In genomic region chr10:91208899-91209667, GRCm38 (mm10) we compare ENCODE assay signal across 15 mouse cellular contexts. TPM values are rescaled to one million over a fixed set of nuclear protein-coding genes. Genes with fewer than 3 reads are reported as not detected.
DNase-seq lines count a peak whose midpoint lies in the region; ATAC-seq and TF ChIP-seq lines count a peak whose summit lies in the region.
"Had no signal": no experiment of that assay in that cellular context is flagged by ENCODE, and none has a peak within 500 bp of the region (broad histone marks: within the 10 kb centered on the region; RNA-seq: fewer than 3 reads in every experiment).

No protein-coding gene starts in this region.

- ATAC-seq in limb, embryonic 11.5 days (ENCODE audit: insufficient number of reproducible peaks, low FRiP score, low TSS enrichment, low read depth) = peak; percentile 65; the same call in 1 of the 2 replicates
- ATAC-seq in limb, embryonic 14.5 days (ENCODE audit: low FRiP score, low read depth) = peak; percentile 83; the same call in 1 of the 2 replicates
- ATAC-seq in CD4-positive, CD25-positive, alpha-beta regulatory T cell, adult 4 months = no peak
- ATAC-seq: intestine, embryonic 15.5 days had no signal

- no peaks in the 10 kb centered on the region; the same call in 1 of the 2 replicates for H3K4me1 ChIP-seq in limb, embryonic 11.5 days (ENCODE audit: control insufficient read depth, insufficient read depth, low read length)
- H3K4me1 ChIP-seq in limb, embryonic 10.5 days = peaks cover 10% of the 10 kb centered on the region
- H3K4me1 ChIP-seq in CH12.LX (ENCODE audit: control insufficient read depth in 1 of 2, insufficient read depth in 2 of 2) = peaks cover 8 to 14% of the 10 kb centered on the region in 2 experiments
- peaks cover 9% of the 10 kb centered on the region for H3K4me1 ChIP-seq in bone marrow macrophage, adult 2 months (ENCODE audit: control insufficient read depth, insufficient read depth, low read length)
- peaks cover 25% of the 10 kb centered on the region for H3K4me1 ChIP-seq in limb, embryonic 14.5 days (ENCODE audit: control insufficient read depth, insufficient read depth, low read length)
- H3K4me1 ChIP-seq: neural tube, embryonic 12.5 days had no signal

- TF ChIP-seq RAD21 in CH12.LX (IDR thresholded peaks at IDR 0.05; ENCODE audit: low read depth, low read length) = no peak

- H3K36me3 ChIP-seq in limb, embryonic 11.5 days (ENCODE audit: control insufficient read depth, insufficient read depth, low read length) = no peaks in the 10 kb centered on the region
- no peaks in the 10 kb centered on the region for H3K36me3 ChIP-seq in limb, embryonic 10.5 days
- no peaks in the 10 kb centered on the region for H3K36me3 ChIP-seq in CH12.LX (replicated peaks in 1 of 2; ENCODE audit: control insufficient read depth in 1 of 2, insufficient read depth in 1 of 2, low read length in 1 of 2)
- no peaks in the 10 kb centered on the region for H3K36me3 ChIP-seq in limb, embryonic 14.5 days (ENCODE audit: control insufficient read depth, insufficient read depth, low read length)
- H3K36me3 ChIP-seq: heart, embryonic 12.5 days; hindbrain, embryonic 13.5 days; intestine, embryonic 15.5 days; neural tube, embryonic 12.5 days had no signal

- DNase-seq in limb, embryonic 11.5 days (ENCODE audit: low spot score) = no peak
- no peak for DNase-seq in limb, embryonic 10.5 days (ENCODE audit: low spot score)
- DNase-seq in CH12.LX (ENCODE audit: extremely low read depth) = no peak
- DNase-seq in limb, embryonic 14.5 days (ENCODE audit: low spot score) = peak; percentile 71
- DNase-seq in kidney, postnatal 36 days = no peak
- DNase-seq: gastrocnemius, postnatal 25 days; thymus, adult 18-20 months had no signal

- 74% methylated on average over 11 of the region's 11 CpGs for WGBS in limb, embryonic 11.5 days
- WGBS in limb, embryonic 10.5 days = 88% methylated on average over 11 of the region's 11 CpGs
- WGBS in limb, embryonic 14.5 days = 55% methylated on average over 11 of the region's 11 CpGs

- no peak overlapping the region for H3K27ac ChIP-seq in limb, embryonic 11.5 days (replicated peaks; ENCODE audit: low read depth, low read length)
- H3K27ac ChIP-seq in limb, embryonic 10.5 days = no peak overlapping the region
- no peak overlapping the region for H3K27ac ChIP-seq in CH12.LX (ENCODE audit: insufficient read depth, low read depth)
- peak overlapping the region; percentile 24 for H3K27ac ChIP-seq in bone marrow macrophage, adult 2 months (ENCODE audit: insufficient read depth, low read depth, low read length)
- peak overlapping the region; percentile 40; the same call in 1 of the 2 replicates for H3K27ac ChIP-seq in limb, embryonic 14.5 days (replicated peaks; ENCODE audit: low read depth, low read length)
- H3K27ac ChIP-seq: hindbrain, embryonic 13.5 days; intestine, embryonic 15.5 days; liver, embryonic 14.5 days; neural tube, embryonic 12.5 days had no signal

- no peaks in the 10 kb centered on the region for H3K9me3 ChIP-seq in limb, embryonic 11.5 days (ENCODE audit: control insufficient read depth, low read length)
- no peaks in the 10 kb centered on the region for H3K9me3 ChIP-seq in limb, embryonic 10.5 days (replicated peaks)
- no peaks in the 10 kb centered on the region for H3K9me3 ChIP-seq in CH12.LX (replicated peaks; ENCODE audit: low read length)
- H3K9me3 ChIP-seq in limb, embryonic 14.5 days (ENCODE audit: control insufficient read depth, low read length) = no peaks in the 10 kb centered on the region
- H3K9me3 ChIP-seq: heart, embryonic 12.5 days; hindbrain, embryonic 13.5 days; intestine, embryonic 15.5 days; megakaryocyte, embryonic 14.5 days; neural tube, embryonic 12.5 days had no signal

- no peak for TF ChIP-seq POLR2A in CH12.LX (IDR thresholded peaks at IDR 0.05; ENCODE audit: low read depth, low read length)
- no peak for TF ChIP-seq POLR2A in bone marrow macrophage, adult 2 months (IDR thresholded peaks at IDR 0.05; ENCODE audit: borderline replicate concordance, low read depth, low read length)
- no peak for TF ChIP-seq POLR2A in limb, embryonic 14.5 days (IDR thresholded peaks at IDR 0.05; ENCODE audit: borderline replicate concordance, extremely low read depth, insufficient read depth, insufficient read length)

- no peaks in the 10 kb centered on the region for H3K79me2 ChIP-seq in CH12.LX (replicated peaks; ENCODE audit: control insufficient read depth, extremely low read depth, insufficient read depth, poor library complexity, severe bottlenecking)

- H3K27me3 ChIP-seq in limb, embryonic 11.5 days (ENCODE audit: control insufficient read depth, insufficient read depth, low read length) = no peaks in the 10 kb centered on the region
- no peaks in the 10 kb centered on the region for H3K27me3 ChIP-seq in limb, embryonic 10.5 days (ENCODE audit: low read depth, poor library complexity, severe bottlenecking)
- H3K27me3 ChIP-seq in CH12.LX (replicated peaks) = no peaks in the 10 kb centered on the region
- no peaks in the 10 kb centered on the region for H3K27me3 ChIP-seq in limb, embryonic 14.5 days (ENCODE audit: control insufficient read depth, insufficient read depth, low read length)
- H3K27me3 ChIP-seq: heart, embryonic 12.5 days; hindbrain, embryonic 13.5 days; intestine, embryonic 15.5 days; neural tube, embryonic 12.5 days had no signal

- dilution Hi-C loops in CH12.LX (cut with MboI; ENCODE audit: extremely low pct_ligation_motif_present, extremely low pct_unique_long_range_greater_than_20kb, low sequenced_read_pairs) = no loop called here

- H3K4me2 ChIP-seq in limb, embryonic 11.5 days (ENCODE audit: low read depth, severe bottlenecking) = no peak overlapping the region
- H3K4me2 ChIP-seq in CH12.LX (ENCODE audit: insufficient read depth, low read depth, poor library complexity, severe bottlenecking) = no peak overlapping the region
- no peak overlapping the region; the same call in 1 of the 2 replicates for H3K4me2 ChIP-seq in limb, embryonic 14.5 days (replicated peaks; ENCODE audit: low read depth, low read length, severe bottlenecking)
- H3K4me2 ChIP-seq: heart, embryonic 12.5 days; hindbrain, embryonic 13.5 days; intestine, embryonic 15.5 days; neural tube, embryonic 12.5 days had no signal

- TF ChIP-seq CTCF in CH12.LX (conservative IDR thresholded peaks at IDR 0.05 in 1 of 2, IDR thresholded peaks at IDR 0.05 in 1 of 2; ENCODE audit: low read depth in 2 of 2, low read length in 2 of 2) = no peak
- TF ChIP-seq CTCF in bone marrow macrophage, adult 2 months (IDR thresholded peaks at IDR 0.05; ENCODE audit: low read depth, low read length) = no peak

- TF ChIP-seq EP300 in CH12.LX (IDR thresholded peaks at IDR 0.05; ENCODE audit: low read length) = no peak

- H3K9ac ChIP-seq in limb, embryonic 11.5 days (ENCODE audit: low read length) = no peak overlapping the region
- no peak overlapping the region for H3K9ac ChIP-seq in CH12.LX (ENCODE audit: insufficient read depth, low read depth)
- H3K9ac ChIP-seq in limb, embryonic 14.5 days (ENCODE audit: low read depth, low read length, severe bottlenecking) = no peak overlapping the region
- H3K9ac ChIP-seq: heart, embryonic 12.5 days; hindbrain, embryonic 13.5 days; intestine, embryonic 15.5 days; liver, embryonic 14.5 days; neural tube, embryonic 12.5 days had no signal

- H3K4me3 ChIP-seq in limb, embryonic 11.5 days (ENCODE audit: low read depth, low read length) = no peak overlapping the region
- H3K4me3 ChIP-seq in limb, embryonic 10.5 days = no peak overlapping the region
- no peak overlapping the region for H3K4me3 ChIP-seq in CH12.LX (replicated peaks in 1 of 3; ENCODE audit: low read depth in 2 of 3, low read length in 2 of 3, poor library complexity in 1 of 3)
- H3K4me3 ChIP-seq in bone marrow macrophage, adult 2 months (ENCODE audit: insufficient read depth, low read length) = no peak overlapping the region
- H3K4me3 ChIP-seq in limb, embryonic 14.5 days (replicated peaks; ENCODE audit: low read length) = no peak overlapping the region
- H3K4me3 ChIP-seq: heart, embryonic 12.5 days; hindbrain, embryonic 13.5 days; intestine, embryonic 15.5 days; megakaryocyte, embryonic 14.5 days; neural tube, embryonic 12.5 days had no signal

- in situ Hi-C loops in CH12.LX (cut with MboI; ENCODE audit: low pct_ligation_motif_present, low pct_unique_long_range_greater_than_20kb, low sequenced_read_pairs) = no loop called here

TF ChIP-seq in CH12.LX, 34 proteins besides CTCF, POLR2A, EP300 and RAD21:
- peak; percentile 48; the same call in 1 of the 2 replicates for TF ChIP-seq ZNF384 (IDR thresholded peaks at IDR 0.05; ENCODE audit: low read depth, low read length)
- TF ChIP-seq HCFC1 (IDR thresholded peaks at IDR 0.05; ENCODE audit: low read depth, low read length) = no peak
- no peak for TF ChIP-seq GABPA (IDR thresholded peaks at IDR 0.05; ENCODE audit: insufficient replicate concordance, low read depth, low read length)
- no peak for TF ChIP-seq CHD2 (IDR thresholded peaks at IDR 0.05; ENCODE audit: low read length)

RNA-seq across cellular contexts. Expression of gene Tmpo, which starts 28.0 kb away (rescaled TPM):
- 359 and 371 TPM in 2 replicates for polyA plus RNA-seq in limb, embryonic 11.5 days (2014; fragmentation: Nextera tagmentation; extraction: Ambion mirVana)
- polyA plus RNA-seq in limb, embryonic 10.5 days (2016; fragmentation: Nextera tagmentation; extraction: Ambion mirVana) = 260 and 300 TPM in 2 replicates
- total RNA-seq in CH12.LX (2012; rRNA removed) = 163 and 179 TPM in 2 replicates
- total RNA-seq in CH12.LX (2014; rRNA removed) = 467 and 525 TPM in 2 replicates
- 177 and 198 TPM in 2 replicates for polyA plus RNA-seq in CH12.LX (2012; ENCODE audit: insufficient read length, low read depth)
- 150 and 155 TPM in 2 replicates for polyA plus RNA-seq in bone marrow macrophage, adult 2 months (2012; ENCODE audit: insufficient read depth, insufficient read length, missing spikeins)
- 285 and 340 TPM in 2 replicates for polyA plus RNA-seq in limb, embryonic 14.5 days (2012; rRNA removed)
- polyA plus RNA-seq in limb, embryonic 14.5 days (2014; fragmentation: Nextera tagmentation; extraction: Ambion mirVana) = 239 and 276 TPM in 2 replicates
- 10 to 100 TPM; 35.8 to 68.9 TPM for polyA plus RNA-seq in CD4-positive, CD25-positive, alpha-beta regulatory T cell, adult 4 months (2017; shearing (Covaris generic))

Comparison
In these comparisons a context has a peak if more than half of its experiments do, and no peak if none do; other contexts are left out.
1. H3K27ac ChIP-seq: peak in bone marrow macrophage, adult 2 months (single experiment) and limb, embryonic 14.5 days (single experiment); none in limb, embryonic 11.5 days (single experiment), limb, embryonic 10.5 days (single experiment) and CH12.LX (single experiment).